Mouse (Mus musculus): ENCODE measurements around the gene Gm14326. TPM values are rescaled to one million over a fixed set of nuclear protein-coding genes. Genes with fewer than 3 reads are reported as not detected.
"Not testable (repeated sequence)": the region's sequence is repeated elsewhere in the genome, so short reads cannot be mapped to it uniquely, and the experiment has no call there.

Gm14326 gene
- total RNA-seq (2021): 10 to 100 TPM; 48.8 to 50.2 TPM

- intact Hi-C loops (cut with DNase I): not testable (repeated sequence)
- peak; percentile 82 to 86 for DNase-seq (ENCODE audit: low spot score in 2 of 2)
These were observed at the start of gene Gm14326 for GRCm38 (mm10) chr2:177957145-177957544. Gene Gm14326, minus strand, starts transcription at chr2:177957297.

DNA sequence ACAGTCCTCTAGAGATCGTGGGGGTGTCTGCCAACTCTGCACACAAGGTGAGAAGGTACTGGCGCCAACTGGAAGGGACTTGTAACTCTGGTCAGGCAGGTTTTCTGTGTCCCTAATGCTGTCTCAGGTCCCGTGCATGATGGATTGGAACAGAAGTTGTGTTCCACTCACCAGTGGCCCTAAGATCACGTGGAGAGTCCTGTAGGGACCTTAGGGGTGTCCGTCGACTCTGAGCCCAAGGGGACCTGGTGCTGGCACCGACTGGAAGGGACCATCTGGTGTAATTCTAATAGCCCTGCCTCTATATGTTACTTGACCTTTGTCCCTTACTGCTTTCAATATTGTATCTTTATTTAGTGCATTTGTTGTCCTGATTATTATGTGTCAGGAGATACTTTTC lies 17.7 kb upstream of the Gm14326 start:
- intact Hi-C loops (cut with DNase I); DNase-seq (ENCODE audit: low spot score in 2 of 2): not testable (repeated sequence)

DNA sequence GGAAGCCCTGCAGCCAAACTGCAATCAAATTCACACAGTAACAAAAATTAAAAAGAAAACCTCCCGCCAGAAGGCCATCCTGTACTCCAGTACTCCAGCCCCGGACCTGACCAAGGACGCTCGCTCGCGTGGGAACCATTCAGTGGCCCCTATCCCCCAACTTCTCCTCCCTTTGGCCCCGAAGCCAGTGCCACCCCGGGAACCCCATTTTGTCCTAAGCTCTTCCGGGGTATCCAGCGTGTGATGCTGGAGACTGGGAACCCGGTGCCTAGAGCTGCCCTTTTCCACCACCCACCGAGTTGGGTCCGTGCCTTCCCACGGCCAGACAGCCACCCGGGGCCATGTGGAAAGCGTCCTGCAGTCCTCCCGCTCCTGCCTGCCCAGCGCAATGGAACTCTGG lies 363 bp downstream of the Gm14326 start:
- DNase-seq (ENCODE audit: low spot score in 2 of 2): peak; percentile 35 to 43
- intact Hi-C loops (cut with DNase I): not testable (repeated sequence)

GRCm38 (mm10) chr2:177925563-177926103 lies 31.5 kb downstream of the Gm14326 start, which contains the start of gene Zfp972:
Gene Zfp972, minus strand, starts transcription at chr2:177925613.
- DNase-seq (ENCODE audit: low spot score in 2 of 2); intact Hi-C loops (cut with DNase I): not testable (repeated sequence)

DNA sequence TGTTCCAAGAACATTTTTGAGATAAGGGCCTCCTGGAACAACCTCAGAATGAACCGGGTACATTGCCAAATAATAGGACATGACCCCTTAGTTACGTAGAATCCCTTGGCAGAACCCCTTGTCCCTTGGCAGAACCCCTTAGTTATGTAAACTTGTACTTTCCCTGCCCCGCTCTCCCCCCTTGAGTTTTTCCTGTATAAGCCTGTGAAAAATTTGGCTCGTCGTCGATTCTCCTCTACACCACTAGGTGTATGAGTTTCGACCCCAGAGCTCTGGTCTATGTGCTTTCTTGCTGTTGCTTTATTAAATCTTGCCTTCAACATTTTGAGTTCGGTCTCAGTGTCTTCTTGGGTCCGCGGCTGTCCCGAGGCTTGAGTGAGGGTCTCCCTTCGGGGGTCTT lies 53.8 kb downstream of the Gm14326 start:
- intact Hi-C loops (cut with DNase I); DNase-seq (ENCODE audit: low spot score in 2 of 2): not testable (repeated sequence)

DNA sequence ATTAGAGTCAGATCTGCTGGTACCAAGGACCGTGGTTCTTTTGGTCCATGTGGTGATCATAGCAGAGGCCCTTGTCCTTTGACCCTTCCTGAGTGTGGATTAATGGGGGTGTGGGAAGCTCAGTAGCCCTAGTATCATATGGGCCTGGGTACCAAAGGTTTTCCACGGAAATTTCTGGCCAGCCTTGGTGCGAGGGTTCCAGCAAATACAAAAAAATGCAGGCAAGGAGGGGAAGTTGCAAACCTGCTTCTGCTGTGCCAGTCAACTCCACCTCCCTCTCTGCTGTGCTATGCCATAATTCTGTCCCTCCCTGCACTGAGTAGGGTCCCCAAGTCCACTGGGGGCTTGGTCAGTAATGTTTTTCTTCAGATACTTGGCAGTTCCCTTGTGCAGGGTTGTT lies 58.9 kb downstream of the Gm14326 start:
- intact Hi-C loops (cut with DNase I); DNase-seq (ENCODE audit: low spot score in 2 of 2): not testable (repeated sequence)

DNA sequence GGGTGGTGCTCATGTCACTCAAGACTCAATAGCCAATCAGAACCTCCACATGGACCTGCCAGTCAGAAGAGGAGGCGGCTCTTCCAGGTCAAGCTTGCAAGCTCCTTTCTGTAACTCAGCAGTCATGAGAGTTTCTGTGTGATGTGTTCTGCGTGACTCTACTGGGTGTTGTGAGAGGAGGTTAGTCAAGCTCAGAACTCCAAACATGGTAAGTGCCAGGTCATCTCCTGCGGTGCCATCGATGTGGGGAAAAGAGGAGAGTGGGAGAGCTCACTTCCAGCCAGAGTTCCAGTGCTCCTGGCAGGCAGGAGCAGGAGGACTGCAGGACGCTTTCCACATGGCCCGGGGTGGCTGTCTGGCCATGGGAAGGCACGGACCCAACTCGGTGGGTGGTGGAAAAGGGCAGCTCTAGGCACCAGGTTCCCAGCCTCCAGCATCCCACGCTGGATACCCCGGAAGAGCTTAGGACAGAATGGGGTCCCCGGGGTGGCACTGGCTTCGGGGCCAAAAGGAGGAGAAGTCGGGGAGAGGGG lies 60.0 kb downstream of the Gm14326 start, which contains the start of gene Gm14327:
Gene Gm14327 (plus strand): TSS at position 51 of the 533 bp plus-strand sequence.
- intact Hi-C loops (cut with DNase I); DNase-seq (ENCODE audit: low spot score in 2 of 2): not testable (repeated sequence)

- intact Hi-C loops (cut with DNase I); DNase-seq (ENCODE audit: low spot score in 2 of 2): not testable (repeated sequence)
These were observed 69.4 kb downstream of the Gm14326 start for GRCm38 (mm10) chr2:177887743-177888142.

Other genes starting within 250 kb of the Gm14326 start
- gene Gm14322, start 198.0 kb downstream of the Gm14326 start, total RNA-seq (2021): 10 to 100 TPM; 29.2 to 38.7 TPM
- 100 to 1,000 TPM; 109 to 131 TPM for gene Gm14325, start 117.0 kb downstream of the Gm14326 start, total RNA-seq (2021)
- gene Gm14327, start 60.2 kb downstream of the Gm14326 start, total RNA-seq (2021): 1 to 10 TPM; 5.3 to 6.4 TPM
- gene Zfp972, start 31.7 kb downstream of the Gm14326 start, total RNA-seq (2021): 1 to 10 TPM in 1 of 2 experiments, under 1 TPM in 1; 0.84 to 1.1 TPM
- 10 to 100 TPM; 19.6 to 22.0 TPM for gene Zfp971, start 66.0 kb upstream of the Gm14326 start, total RNA-seq (2021)
- gene Zfp931, start 121.2 kb upstream of the Gm14326 start, total RNA-seq (2021): 10 to 100 TPM; 18.6 to 24.1 TPM
- gene Phactr3, start 161.7 kb upstream of the Gm14326 start, total RNA-seq (2021): 100 to 1,000 TPM; 163 to 164 TPM

Measured in left cerebral cortex, postnatal 36 days (tissue).